Mouse (Mus musculus): ENCODE data around the gene Gm21900. TPM values are rescaled to one million over a fixed set of nuclear protein-coding genes. Genes with fewer than 3 reads are reported as not detected.

Gm21900 gene
- not detected for total RNA-seq (2023)

GRCm38 (mm10) chrY:10616061-10616460, at the start of gene Gm21900:
Gene Gm21900, plus strand, starts transcription at chrY:10616361.

Other genes starting within 250 kb of the Gm21900 start
- not detected for gene Gm28510, start 203.6 kb upstream of the Gm21900 start, total RNA-seq (2023)
- gene Gm20737, start 80.3 kb upstream of the Gm21900 start, total RNA-seq (2023): not detected
- not detected for gene Gm21775, start 62.9 kb upstream of the Gm21900 start, total RNA-seq (2023)
- gene Gm20777, start 136.1 kb downstream of the Gm21900 start, total RNA-seq (2023): not detected

Data from monocyte, adult 59 days (primary cell).